Mouse (Mus musculus): Measurements from ENCODE around the gene Slc39a3. TPM values are rescaled to one million over a fixed set of nuclear protein-coding genes. Genes with fewer than 3 reads are reported as not detected.
A peak's percentile ranks its signal among the peaks of the same experiment; 100 is the strongest.
"Not testable (repeated sequence)": the region's sequence is repeated elsewhere in the genome, so short reads cannot be mapped to it uniquely, and the experiment has no call there.

Gene Slc39a3
- total RNA-seq, 2 experiments from 2014 or later = 67.2 to 69.3 TPM

DNA sequence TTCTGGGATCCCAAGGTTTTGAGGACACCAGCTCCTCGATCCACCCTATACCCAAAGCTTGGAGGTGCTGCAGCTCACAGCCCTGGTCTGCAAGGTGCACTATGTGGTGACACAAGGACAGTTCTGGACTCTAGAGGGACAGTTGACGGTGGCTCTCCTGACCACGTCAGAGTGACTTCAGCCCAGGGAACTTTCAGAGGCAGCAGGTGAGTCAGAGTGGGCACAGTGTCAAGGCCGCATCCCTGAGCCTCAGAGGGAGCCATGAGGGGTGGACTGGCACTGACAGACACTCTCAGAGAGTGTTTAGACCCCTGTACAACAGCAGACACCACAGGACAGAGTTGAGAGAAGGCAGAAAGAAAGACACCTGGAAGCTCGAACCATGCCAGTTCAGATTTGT, 15.4 kb upstream of the Slc39a3 start:
- intact Hi-C loops (cut with DNase I) = no loop called here
- DNase-seq (ENCODE audit: low spot score in 2 of 2) = no peak

DNA sequence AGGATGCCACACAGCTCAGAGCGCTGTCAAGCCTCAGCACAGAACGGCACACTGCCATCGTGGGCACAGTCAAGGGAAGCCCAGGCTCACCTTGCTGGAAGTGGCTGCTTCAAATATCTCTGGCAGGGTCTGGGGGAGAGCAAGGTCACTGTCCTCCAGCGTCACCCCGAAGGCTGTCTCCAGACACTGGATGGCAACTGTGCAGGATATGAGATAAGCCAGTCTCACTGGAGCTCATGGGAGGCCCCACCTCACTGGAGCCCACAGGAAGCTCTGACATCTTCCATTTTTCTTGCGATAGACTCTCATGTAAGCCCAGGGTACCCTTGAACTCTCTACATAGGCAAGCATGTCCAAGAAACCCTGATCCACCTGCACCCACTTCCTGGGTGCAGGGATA, 13.9 kb upstream of the Slc39a3 start:
- DNase-seq (ENCODE audit: low spot score in 2 of 2) = no peak
- intact Hi-C loops (cut with DNase I) = no loop called here

DNA sequence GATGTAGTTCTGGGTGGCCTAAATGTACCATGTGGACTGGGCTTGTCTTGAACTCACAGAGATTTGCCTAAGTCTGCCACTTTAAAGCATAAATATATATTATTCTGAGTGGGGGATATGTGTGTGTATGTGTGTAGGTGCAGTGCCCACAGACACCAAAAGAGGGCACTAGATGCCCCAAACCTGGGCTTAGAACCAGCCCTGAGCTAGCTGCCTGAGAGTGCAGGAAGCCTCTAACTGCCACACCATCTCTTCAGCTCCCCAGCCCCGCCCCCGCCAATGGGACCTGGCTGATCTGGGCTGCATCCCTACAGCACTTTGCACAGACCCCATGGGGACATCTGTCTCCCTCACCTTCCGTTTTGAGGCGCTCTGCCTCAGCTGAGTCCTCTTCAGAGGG, 13.4 kb upstream of the Slc39a3 start:
- intact Hi-C loops (cut with DNase I) = no loop called here
- no peak for DNase-seq (ENCODE audit: low spot score in 2 of 2)

DNA sequence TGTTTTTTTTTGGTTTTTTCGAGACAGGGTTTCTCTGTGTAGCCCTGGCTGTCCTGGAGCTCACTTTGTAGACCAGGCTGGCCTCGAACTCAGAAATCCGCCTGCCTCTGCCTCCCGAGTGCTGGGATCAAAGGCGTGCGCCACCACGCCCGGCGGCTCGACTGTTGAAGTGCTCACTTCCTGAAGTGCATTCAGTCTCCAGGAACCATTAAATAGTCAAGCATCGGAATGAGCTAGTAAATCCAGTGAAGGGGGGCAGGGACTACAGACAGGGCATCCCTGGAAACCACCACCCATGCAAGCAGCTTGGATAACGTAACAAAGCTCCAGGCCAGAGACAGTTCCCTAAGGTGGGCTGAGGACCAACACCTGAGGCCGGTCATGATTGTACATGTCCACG, 8.0 kb upstream of the Slc39a3 start:
- DNase-seq (ENCODE audit: low spot score in 2 of 2); intact Hi-C loops (cut with DNase I): not testable (repeated sequence)

DNA sequence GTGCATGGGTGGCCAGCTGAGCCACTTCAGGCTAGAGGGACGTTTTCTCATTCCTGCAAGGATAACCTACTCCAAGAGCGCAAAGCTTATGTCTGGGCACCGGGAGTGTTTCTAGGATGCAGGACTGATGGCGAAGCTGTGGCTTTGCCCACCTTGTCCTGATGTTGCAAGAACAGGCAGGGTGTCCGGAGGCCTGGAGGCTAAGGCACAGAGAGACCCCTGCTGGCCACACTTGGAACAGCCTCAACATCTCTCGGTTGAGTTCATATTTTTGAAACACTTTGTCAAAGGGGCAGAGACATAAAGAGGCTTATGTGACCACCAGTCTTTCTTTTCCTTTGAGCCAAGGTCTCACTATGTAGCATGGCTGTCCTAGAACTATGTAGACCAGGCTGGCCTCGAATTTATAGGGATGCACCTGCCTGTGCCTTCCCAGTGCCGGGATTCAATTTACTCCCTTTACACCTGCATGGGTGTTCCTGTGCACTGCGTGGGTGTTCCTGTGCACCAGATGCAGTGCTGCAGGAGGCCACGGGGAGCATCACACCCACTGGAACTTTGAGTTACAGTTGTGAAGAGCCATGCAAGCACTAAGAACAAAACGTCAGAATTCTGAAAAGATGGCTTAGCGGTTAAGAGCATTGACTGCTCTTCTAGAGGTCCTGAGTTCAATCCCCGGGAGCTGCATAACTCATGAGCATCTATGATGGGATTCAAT, 4.4 kb upstream of the Slc39a3 start:
- peak; percentile 63 to 72 for DNase-seq (ENCODE audit: low spot score in 2 of 2)
- intact Hi-C loops (cut with DNase I) = loop anchor here (1.0 kb wide), 1 partner anchor 42 kb away; no protein-coding TSS in a partner anchor

DNA sequence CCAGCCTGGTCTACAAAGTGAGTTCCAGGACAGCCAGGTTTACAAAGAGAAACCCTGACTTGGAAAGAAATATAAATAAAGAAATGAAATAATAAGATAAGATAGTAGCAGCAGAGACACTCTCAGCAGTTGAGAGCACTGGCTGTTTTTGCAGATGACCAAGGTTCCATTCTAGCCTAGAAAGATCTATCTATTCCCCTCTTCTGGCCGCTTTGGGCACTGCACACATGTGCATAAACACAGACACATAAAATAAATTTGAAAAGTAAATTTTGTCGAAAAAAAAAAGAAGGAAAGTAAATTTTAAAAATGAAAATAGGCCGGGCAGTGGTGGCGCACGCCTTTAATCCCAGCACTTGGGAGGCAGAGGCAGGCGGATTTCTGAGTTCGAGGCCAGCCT, 975 bp downstream of the Slc39a3 start:
- intact Hi-C loops (cut with DNase I) = no loop called here
- DNase-seq (ENCODE audit: low spot score in 2 of 2) = no peak

DNA sequence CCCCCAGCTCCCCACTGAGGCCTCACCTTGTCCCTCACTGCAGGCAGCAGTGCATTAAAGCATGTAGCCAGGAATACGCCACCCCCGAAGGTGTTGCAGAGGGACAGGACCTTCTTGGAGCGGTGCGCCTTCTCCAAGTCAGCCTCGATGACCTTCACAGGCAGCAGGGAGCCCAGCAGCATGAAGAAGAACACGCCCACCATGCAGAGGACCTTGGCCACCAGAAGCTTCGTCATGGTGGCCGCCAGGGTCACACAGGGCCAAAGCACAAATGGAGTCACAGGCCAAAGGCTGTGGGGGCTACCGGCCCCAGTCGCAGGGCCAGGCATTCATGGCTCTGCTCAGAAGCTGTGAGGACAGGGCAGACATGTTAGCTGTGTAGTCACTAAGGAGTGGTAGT, 3.6 kb downstream of the Slc39a3 start:
- no peak for DNase-seq (ENCODE audit: low spot score in 2 of 2)
- intact Hi-C loops (cut with DNase I) = no loop called here

DNA sequence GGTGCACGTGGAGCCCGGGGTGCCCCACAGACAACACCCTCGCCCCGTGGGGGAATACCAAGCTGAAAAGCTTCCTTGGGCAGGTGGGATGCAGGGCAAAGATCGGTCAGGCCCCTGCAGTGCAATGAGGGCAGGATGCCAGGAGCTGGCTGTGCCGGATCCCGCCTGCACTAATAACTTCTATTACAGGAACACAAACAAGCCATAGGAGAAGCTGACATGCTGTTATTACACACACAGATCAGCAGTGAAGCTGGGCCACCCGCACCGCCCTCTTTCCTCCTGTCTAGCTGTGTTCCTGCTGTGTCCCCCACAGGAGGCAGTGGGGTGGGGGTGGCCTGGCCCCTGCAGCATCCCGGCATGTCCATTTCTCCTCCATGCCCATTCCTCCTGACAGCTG, 8.2 kb downstream of the Slc39a3 start:
- intact Hi-C loops (cut with DNase I) = no loop called here
- DNase-seq (ENCODE audit: low spot score in 2 of 2) = no peak

DNA sequence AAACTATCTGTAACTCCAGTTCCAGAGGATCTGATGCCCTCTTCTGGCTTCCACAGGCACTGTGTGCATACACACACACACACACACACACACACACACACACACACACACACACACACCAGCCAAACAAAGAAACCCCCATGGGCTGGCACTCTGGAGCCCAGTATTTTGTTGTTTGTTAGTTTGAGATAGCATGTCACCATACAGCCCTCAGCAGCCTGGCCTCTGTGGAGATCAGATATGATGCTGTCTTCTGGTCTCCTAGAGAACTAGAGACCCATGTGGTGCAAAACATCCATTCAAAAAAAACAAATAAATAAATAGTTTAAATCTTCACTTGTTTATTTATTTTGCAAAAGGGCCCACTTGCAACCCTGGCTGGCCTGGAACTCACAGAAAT, 9.0 kb downstream of the Slc39a3 start:
- DNase-seq (ENCODE audit: low spot score in 2 of 2) = no peak
- intact Hi-C loops (cut with DNase I) = no loop called here

DNA sequence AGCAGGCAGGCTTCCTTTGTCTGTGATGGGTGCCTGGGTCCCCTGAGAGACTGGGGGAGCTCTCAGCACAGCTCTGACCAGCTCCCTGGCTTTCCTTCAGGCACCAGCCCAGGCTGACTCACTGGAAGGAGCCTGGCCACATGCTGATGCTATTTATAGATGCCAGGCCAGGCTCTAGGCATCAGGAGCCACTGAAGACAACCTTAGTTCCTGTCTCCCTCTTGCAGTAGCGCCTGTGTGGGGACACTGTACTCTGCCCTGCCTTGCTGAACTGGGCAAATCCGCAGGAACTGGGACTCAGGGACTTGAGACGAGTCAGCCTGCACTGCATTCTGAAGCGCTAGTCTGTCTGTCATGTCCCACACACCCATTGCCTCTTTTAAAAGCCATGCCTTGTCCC, 9.9 kb downstream of the Slc39a3 start:
- intact Hi-C loops (cut with DNase I) = no loop called here
- DNase-seq (ENCODE audit: low spot score in 2 of 2) = peak; percentile 38 to 67

DNA sequence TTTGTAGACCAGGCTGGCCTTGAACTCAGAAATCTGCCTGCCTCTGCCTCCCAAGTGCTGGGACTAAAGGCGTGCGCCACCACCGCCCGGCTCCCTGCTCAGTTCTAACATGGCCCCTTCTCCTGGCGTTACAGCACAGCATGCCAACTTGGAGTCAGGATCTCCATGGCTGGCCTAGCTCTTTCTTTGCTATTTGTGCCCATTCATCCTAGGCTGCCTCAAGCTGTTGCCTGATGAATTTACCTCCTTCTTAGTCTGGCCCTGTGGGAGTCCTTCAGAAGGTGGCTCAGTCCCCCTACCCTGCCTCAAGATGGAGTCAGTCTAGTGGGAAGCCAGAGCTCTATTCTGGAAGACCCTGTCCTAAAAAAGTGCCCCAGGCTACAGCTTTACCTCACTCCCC, 10.4 kb downstream of the Slc39a3 start:
- DNase-seq (ENCODE audit: low spot score in 2 of 2) = no peak
- intact Hi-C loops (cut with DNase I) = no loop called here

DNA sequence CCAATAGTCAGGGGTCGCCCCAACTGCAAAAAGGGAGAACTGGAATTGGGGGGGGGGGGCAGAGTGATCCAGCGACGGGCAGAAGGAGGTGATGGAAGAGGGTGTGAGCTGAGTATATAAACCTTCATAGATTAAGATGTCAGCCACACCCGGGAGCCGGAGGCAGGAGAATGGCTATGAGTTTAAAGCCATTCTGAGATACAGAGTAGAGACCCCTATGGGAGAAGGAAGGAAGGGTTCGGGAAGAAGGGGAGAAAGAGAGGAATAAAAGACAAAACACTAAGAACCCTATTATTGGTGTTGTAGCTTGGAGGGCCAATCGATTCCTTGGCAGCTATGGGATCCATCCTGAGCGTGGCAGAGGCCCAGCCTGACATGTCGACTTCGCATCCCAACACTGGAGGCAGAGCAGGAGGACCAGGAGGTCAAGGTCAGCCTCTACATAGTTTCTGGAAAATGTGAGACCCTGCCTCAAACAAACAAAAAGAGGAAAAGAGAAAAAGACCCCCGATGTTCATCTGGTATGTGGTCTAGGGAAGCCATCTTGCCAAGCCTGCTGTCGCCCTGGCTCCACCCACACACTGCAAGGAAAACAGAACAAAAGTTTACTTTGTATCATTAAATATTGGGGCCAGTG, 11.5 kb downstream of the Slc39a3 start, which contains the start of gene Diras1:
Gene Diras1 (minus strand): TSS at position 24 of the 637 bp plus-strand sequence.
- no peak for DNase-seq (ENCODE audit: low spot score in 2 of 2)
- intact Hi-C loops (cut with DNase I) = no loop called here

DNA sequence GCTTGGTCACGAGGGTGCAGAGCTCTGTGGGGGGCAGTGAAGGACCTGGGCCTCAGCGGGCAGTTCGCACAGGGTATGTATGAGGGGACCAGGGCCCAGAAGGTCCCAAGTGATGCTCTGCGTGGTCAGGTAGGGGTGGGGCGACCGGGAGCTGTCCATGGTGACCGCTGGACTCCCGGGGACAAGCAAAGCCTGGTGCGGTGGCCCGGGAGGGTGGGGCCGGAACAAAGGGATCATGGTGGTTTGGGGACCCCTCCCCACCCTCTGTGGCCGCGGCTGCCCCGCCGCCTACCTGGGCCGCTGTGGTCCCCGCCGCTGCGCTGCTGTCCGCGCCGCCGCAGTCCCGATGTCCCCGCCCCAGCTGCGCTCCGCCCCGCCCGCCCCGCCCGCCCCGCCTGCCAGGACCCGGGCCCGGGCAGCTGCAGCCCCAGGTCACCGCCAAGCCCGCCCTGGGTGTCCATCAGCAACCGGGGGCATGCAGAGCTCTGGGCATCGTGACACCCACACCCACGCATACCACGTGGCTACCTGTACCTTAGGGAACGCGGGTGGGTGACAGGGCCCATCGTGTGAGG, 12.1 kb downstream of the Slc39a3 start:
- intact Hi-C loops (cut with DNase I) = no loop called here
- DNase-seq (ENCODE audit: low spot score in 2 of 2) = no peak

DNA sequence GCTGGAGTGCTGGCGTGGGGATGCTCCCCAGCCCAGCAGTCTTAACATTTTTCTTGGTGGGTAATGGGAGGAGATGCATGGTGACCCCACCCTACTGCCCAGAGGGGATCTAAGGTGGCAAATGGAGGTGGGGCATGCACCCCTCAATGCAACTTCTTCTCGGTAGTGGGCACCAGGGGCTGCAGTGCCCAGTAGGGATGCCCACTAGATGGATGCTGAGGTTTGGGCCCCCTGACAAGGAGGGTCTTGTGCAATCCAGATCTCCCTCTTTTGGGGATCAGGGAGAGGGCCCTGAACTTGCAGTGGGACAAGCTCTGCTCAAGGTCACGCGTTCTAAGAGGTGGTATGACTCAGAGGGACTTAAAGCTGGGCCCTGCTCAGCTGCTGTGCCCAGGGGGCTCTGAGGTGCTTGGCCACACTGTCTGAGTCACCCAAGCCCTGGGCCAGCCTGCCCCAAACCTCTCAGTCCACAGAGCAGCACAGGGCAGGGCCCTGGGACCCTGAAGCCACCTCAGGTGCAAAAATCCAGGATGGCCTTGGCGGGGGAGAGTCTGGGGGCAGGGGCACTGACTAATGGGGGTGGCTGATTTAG, 12.8 kb downstream of the Slc39a3 start:
- DNase-seq (ENCODE audit: low spot score in 2 of 2) = no peak
- intact Hi-C loops (cut with DNase I) = no loop called here

DNA sequence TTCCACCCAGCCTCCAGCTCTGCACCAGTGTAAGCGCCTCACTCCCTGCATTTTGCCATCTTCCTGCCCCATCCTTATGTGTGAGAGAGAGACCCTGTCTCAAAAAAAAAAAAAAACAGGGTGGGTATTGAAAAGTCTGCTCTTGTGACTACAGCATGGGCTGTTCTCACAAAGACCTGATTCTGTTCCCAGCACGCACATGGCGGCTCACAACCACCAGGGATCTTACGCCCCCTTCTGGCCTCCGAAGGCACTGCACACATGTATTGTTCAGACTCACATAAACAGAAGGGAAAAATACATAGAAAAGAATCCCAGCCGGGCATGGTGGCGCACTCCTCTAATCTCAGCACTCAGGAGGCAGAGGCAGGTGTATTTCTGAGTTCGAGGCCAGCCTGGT, 14.5 kb downstream of the Slc39a3 start:
- no peak for DNase-seq (ENCODE audit: low spot score in 2 of 2)
- intact Hi-C loops (cut with DNase I) = no loop called here

DNA sequence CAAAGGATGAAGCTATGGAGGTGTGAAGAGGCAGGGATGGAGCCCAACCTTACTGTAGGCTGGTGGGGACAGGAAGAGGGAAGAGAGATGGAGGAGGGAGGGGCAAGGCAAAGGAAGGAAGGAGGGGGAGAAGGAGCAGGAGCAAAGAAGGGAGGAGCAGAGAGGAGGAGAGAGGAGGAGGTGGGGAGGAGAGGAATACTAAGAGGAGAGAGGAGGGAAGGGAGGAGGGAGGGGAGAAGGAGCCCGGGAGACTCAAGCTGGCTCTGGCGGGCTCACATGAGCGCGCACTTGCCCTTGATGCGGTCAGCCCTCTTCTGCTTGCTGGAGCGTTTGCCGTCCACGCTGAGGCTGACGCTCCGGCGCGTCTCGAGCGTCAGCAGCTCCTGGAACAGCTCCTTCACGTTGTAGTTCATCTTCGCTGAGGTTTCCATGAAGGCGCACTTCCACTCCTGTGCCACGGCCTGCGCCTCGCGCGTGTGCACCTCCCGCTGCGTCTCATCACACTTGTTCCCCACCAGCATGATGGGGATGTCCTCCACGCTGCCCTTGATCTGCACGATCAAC, 15.6 kb downstream of the Slc39a3 start:
- DNase-seq (ENCODE audit: low spot score in 2 of 2) = peak in 1 of 2 experiments; percentile 51
- intact Hi-C loops (cut with DNase I) = loop anchor here (2.0 kb wide), 1 partner anchor 21 kb away; no protein-coding TSS in a partner anchor

DNA sequence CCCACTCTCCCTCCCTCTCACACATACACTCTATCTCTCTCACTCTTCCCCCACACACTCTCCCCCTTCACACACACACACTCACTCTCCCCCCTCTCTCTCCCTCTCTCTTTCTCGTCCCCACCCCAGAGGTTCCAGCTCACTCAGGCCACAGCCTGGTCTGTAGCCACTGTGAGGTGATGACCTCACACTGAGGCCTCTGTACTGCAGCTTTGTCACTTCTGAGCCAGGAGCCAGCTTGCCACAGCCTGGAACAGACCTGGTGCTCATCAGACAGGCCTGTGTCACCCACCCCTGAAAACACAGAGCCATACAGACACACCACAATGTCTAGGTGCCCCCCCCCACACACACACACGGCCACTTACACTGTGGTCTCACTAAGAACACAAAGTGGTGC, 17.0 kb downstream of the Slc39a3 start:
- no peak for DNase-seq (ENCODE audit: low spot score in 2 of 2)
- intact Hi-C loops (cut with DNase I) = loop anchor here (2.0 kb wide), 1 partner anchor 19 kb away; no protein-coding TSS in a partner anchor

DNA sequence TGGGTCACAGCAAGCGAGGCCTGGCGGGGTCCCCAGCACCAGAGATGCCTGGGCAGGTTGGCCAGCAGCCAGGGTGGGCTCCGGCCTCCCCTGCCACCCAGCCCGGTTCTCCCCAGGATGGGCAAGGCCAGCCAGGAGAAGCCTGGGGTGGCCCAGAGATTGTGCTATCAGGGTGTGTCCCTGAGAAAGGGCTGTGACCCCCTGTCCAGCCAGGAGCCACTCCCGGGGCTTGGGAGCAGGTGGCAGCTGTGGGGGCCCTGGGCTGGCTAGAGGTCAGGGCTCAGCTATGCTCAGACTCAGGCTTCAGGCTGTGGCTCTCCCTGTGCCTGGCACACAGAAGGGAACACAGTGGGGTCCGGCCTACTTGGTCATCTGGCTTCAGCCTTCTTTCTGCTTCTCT, 17.5 kb downstream of the Slc39a3 start:
- no peak for DNase-seq (ENCODE audit: low spot score in 2 of 2)
- intact Hi-C loops (cut with DNase I) = loop anchor here (2.0 to 5.0 kb wide), 2 partner anchors 19 to 63 kb away; no protein-coding TSS in a partner anchor

DNA sequence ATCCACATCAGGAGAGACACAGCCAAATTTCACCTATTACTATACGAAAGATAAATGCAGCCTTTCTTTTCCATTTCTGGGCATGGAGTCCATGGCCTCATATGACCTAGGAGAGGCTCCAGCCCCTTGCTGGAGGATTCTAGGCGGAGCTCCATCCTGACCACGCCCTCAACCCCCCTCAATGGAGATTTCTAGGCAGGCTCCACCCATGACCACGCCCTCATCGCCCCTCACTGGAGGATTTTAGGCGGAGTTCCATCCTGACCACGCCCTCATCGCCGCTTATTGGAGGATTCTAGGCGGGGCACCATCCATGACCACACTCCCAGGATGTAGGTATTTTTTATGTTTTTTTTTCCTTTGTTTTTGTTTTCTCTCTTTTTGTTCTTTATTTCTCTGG, 18.9 kb downstream of the Slc39a3 start:
- intact Hi-C loops (cut with DNase I) = loop anchor here (5.0 kb wide), 1 partner anchor 64 kb away; no protein-coding TSS in a partner anchor

DNA sequence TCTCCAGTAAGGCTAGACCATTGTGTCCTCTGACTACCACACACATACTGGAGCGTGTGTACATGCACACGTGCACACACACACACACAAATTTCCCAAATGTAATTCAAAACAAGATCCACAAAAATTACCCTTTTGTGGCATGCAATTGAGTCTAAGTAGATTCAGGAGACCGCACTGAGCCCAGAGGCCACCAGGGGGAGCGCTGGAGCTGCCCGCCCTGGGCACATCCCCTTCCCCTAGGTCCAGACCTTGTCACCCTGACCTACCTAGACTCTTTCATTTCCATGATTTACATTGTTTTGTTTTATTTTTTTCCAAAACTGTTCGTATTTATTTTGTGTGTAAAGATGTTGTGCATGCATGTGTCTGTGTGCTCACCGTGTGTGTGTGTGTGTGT, 20.6 kb downstream of the Slc39a3 start:
- intact Hi-C loops (cut with DNase I) = loop anchor here (5.0 kb wide), 1 partner anchor 66 kb away; no protein-coding TSS in a partner anchor
- DNase-seq (ENCODE audit: low spot score in 2 of 2) = no peak

More for the DNA sequence above, 18.9 kb downstream of the Slc39a3 start:
- no peak for DNase-seq (ENCODE audit: low spot score in 2 of 2)
